Mouse (Mus musculus) C2C12 (cell line): Measurements from ENCODE around the gene Adora2b. TPM values are rescaled to one million over a fixed set of nuclear protein-coding genes. Genes with fewer than 3 reads are reported as not detected.
A peak's percentile ranks its signal among the peaks of the same experiment; 100 is the strongest.
"Not testable (repeated sequence)": the region's sequence is repeated elsewhere in the genome, so short reads cannot be mapped to it uniquely, and the experiment has no call there.

Source experiments
- H3K27me3 ChIP-seq: one replicate; pipeline ENCODE4 v1.6.1; 2011; ENCODE audit not compliant: control insufficient read depth, insufficient read depth, insufficient read length
- H3K36me3 ChIP-seq: one replicate; pipeline ENCODE4 v1.6.1; 2011; ENCODE audit not compliant: control insufficient read depth, insufficient read depth
- H3K4me3 ChIP-seq: one replicate; pipeline ENCODE4 v1.5.1; 2011; ENCODE audit warnings: mild to moderate bottlenecking, control low read depth; ENCODE audit not compliant: poor library complexity, insufficient read depth, severe bottlenecking
- H3K79me2 ChIP-seq: one replicate; pipeline ENCODE4 v1.6.1; 2011; ENCODE audit not compliant: control insufficient read depth, insufficient read depth
- H3K79me3 ChIP-seq: one replicate; pipeline ENCODE4 v1.6.1; 2011; ENCODE audit warnings: low read depth, control low read depth
- H3ac ChIP-seq: one replicate; pipeline ENCODE3; 2011; ENCODE audit warnings: low read depth; ENCODE audit not compliant: control insufficient read depth, insufficient read length
- CEBPB ChIP-seq: IDR thresholded peaks from one replicate; pipeline ENCODE4 v1.6.1; 2011; ENCODE audit warnings: low read depth, mild to moderate bottlenecking, control low read depth, moderate library complexity
- CTCF ChIP-seq: IDR thresholded peaks from one replicate; pipeline ENCODE4 v1.5.1; 2011; ENCODE audit not compliant: control insufficient read depth, insufficient read depth, insufficient read length
- FOSL1 ChIP-seq: IDR thresholded peaks from one replicate; pipeline ENCODE4 v1.8.0; 2011; ENCODE audit warnings: mild to moderate bottlenecking, low read length; ENCODE audit not compliant: poor library complexity, insufficient read depth, severe bottlenecking
- MAX ChIP-seq: IDR thresholded peaks from one replicate; pipeline ENCODE4 v1.6.1; 2011; ENCODE audit warnings: mild to moderate bottlenecking, control low read depth
- MYOD1 ChIP-seq: IDR thresholded peaks from one replicate; pipeline ENCODE4 v1.6.1; 2011; ENCODE audit warnings: low read depth; ENCODE audit not compliant: control insufficient read depth, insufficient read length
- MYOG ChIP-seq: IDR thresholded peaks from one replicate; pipeline ENCODE4 v1.6.1; 2011; ENCODE audit not compliant: control insufficient read depth, insufficient read length; ENCODE audit errors: extremely low read depth
- USF1 ChIP-seq: IDR thresholded peaks from one replicate; pipeline ENCODE4 v1.6.1; 2011; ENCODE audit warnings: low read depth, mild to moderate bottlenecking, control low read depth, moderate library complexity
- polyA plus RNA-seq: library from polyadenylated mRNA; unstranded; fragments of >200 nt; fragmentation: generic; extraction: Trizol; gene quantifications from one replicate; pipeline ENCODE4 v1.2.1, GENCODE M21; 2012; ENCODE audit warnings: missing spikeins

The Adora2b gene
- polyA plus RNA-seq, 1 experiment, result 3.7 TPM

DNA sequence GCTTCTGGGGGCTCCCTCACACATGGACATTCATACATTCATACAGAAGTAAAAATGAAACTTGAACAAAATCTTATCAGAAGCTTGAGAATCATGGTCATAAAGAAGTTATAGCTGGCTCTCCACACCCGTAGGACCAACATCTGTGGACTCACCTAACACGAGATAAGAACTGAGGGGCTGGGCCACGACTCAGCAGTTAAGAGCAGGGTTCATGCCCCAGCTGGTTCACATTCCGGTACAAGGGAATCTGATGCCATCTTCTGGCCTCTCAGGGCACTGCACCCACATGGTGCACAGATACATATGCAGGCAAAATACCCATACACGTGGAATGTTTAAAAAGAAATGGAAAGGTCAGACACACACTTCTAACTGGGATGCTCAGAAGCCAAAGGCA, 29.2 kb downstream of the Adora2b start:
- TF ChIP-seq USF1 (no peak), CTCF (peak; percentile 86), CEBPB (no peak), MYOG (no peak), FOSL1 (no peak), MAX (peak; percentile 42), MYOD1 (no peak)
- Histone ChIP-seq H3K27me3 (no peaks in the 10 kb centered on the region), H3K4me3 (no peak overlapping the region), H3K79me3 (peaks cover 7% of the 10 kb centered on the region), H3K79me2 (peaks cover 15% of the 10 kb centered on the region), H3K36me3 (peaks cover 6% of the 10 kb centered on the region), H3ac (no peak overlapping the region)

DNA sequence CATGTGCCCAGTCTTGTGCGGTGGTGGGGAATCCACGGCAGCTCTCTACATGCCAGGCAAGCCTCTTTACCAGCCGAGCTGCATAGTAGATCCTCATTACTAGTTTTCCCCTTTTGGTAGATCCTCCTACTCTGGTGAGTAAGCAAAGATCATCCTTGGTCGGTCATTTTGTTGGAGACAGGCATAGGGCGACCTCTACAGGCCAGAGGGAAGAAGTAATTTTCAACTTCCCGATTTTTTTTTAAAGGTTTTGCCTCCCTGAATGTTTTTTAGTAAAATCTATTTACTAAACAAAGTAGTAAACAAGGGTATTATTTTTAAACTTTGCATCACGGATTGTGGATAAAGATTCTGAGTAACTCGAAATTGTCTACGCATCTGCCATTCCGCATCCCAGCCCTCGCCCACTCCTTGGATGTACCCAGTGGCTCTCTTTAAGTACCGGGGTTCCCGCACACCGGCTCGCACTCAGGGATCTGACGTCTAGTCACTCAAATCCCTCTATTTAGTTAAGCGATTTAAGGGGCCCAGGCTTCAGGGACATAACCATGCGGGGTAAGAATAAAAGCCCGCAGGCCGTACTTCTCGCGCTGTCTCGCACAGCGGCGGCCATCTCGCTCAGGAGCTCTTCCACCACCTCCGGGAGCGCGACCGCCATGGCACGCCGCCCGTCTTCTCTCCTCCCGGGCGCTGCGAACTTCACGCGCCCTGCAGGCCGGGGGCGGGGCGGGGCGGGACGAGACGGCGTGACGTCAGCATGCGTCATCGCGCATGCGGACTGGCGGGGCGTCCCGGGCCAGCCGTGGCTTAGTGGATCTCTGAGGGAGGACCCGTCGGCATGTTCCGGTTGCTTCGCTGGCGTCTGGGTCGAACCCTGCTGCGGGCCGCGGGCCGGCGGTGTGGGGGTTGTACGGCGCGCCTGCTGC, 32.2 kb downstream of the Adora2b start, which contains the start of the genes Zswim7 and Ttc19:
Gene Zswim7 (minus strand): TSS at position 701 of the 926 bp plus-strand sequence.
Gene Ttc19 (plus strand): TSS at position 799 of the 926 bp plus-strand sequence.
- Histone ChIP-seq H3K79me3 (peaks cover 7% of the 10 kb centered on the region), H3K4me3 (peak within 1 kb of the TSS; percentile 68), H3K79me2 (peaks cover 21% of the 10 kb centered on the region), H3K36me3 (peaks cover 31% of the 10 kb centered on the region), H3K27me3 (no peaks in the 10 kb centered on the region), H3ac (peak within 1 kb of the TSS; percentile 88)
- no peak for TF ChIP-seq CEBPB
- TF ChIP-seq CTCF, result no peak
- TF ChIP-seq FOSL1, result no peak

DNA sequence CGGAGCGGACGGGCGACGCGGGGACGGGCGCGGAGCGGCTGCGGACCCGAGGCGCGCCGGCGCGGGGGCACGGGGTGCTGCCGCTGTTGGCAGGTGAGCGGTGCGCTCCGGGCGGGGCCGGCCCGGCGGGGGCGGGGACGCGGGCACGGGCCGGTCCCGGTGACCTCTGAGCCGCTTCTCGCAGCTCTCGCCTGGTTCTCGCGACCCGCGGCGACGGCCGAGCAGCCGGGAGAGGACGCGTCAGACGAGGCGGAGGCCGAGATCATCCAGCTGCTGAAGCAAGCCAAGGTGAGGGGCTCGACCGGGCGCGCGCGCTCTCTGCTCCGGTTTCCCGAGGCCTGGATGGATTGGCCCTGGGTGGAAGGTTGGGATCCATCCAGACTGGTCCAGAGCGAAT, 32.8 kb downstream of the Adora2b start:
- Histone ChIP-seq H3ac (peak overlapping the region; percentile 88), H3K36me3 (peaks cover 38% of the 10 kb centered on the region), H3K79me3 (peaks cover 7% of the 10 kb centered on the region), H3K27me3 (no peaks in the 10 kb centered on the region), H3K79me2 (peaks cover 21% of the 10 kb centered on the region), H3K4me3 (peak overlapping the region; percentile 68)
- TF ChIP-seq CEBPB (no peak), MAX (no peak), MYOD1 (no peak)

DNA sequence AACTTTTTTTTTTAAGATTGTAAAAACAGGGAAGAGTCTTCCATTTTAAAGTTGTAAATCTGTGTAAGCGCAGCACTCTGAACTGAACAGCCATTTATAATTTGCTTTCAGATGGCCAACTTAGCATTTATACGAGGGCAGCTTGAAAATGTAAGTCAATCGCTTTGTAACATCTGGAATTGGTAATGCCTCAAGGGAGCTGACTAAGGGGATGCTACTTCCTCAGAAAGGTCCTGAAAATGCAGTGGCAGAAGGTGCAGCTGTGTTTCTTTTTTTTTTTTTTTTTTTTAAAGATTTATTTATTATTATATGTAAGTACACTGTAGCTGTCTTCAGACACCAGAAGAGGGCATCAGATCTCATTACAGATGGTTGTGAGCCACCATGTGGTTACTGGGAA, 35.2 kb downstream of the Adora2b start:
- H3ac ChIP-seq, H3K4me3 ChIP-seq, H3K27me3 ChIP-seq, H3K79me3 ChIP-seq: not testable (repeated sequence)
- H3K79me2 ChIP-seq, result peaks cover 21% of the 10 kb centered on the region
- peaks cover 51% of the 10 kb centered on the region for H3K36me3 ChIP-seq

DNA sequence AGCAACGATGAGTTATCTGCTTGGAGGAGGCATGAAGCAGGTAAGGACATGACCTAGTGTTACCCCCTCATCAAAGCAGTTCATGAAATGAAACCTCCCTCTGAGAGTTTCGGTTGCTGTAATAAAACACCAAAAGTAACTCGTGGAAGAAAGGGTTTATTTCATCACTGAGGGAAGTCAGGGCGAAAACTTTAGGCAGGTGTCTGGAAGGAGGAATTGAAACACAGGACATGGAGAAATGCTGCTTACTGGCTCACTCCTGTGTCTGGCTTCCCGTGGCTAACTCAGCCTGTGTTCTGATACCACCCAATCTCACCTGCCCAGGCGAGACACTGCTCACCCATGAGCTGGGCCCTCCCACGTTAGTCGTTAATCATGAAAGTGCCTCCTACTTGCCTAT, 36.2 kb downstream of the Adora2b start:
- Histone ChIP-seq H3ac (no peak overlapping the region), H3K79me2 (peaks cover 21% of the 10 kb centered on the region), H3K4me3 (no peak overlapping the region), H3K27me3 (no peaks in the 10 kb centered on the region), H3K79me3 (peaks cover 7% of the 10 kb centered on the region), H3K36me3 (peaks cover 55% of the 10 kb centered on the region)
- no peak for TF ChIP-seq USF1
- no peak for TF ChIP-seq MYOD1
- no peak for TF ChIP-seq MYOG
- no peak for TF ChIP-seq CTCF
- TF ChIP-seq CEBPB, result no peak
- no peak for TF ChIP-seq MAX
- TF ChIP-seq FOSL1, result no peak

DNA sequence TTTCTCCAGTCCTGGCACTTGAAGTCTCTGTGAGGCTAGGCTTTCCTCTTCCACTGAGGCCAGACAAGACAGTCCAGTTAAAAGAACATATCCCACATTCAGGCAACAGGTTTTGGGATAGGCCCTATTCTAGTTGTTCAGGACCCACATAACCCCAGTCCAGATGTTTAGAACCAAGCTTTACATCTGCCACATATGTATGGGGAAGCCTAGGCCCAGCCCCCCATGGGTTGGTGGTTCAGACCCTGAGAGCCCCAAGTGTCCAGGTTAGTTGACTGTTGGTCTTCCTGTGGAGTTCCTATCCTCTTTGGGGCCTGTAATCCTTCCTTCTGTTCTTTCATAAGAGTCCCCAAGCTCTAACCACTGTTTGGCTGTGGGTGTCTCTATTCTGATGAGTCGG, 38.9 kb downstream of the Adora2b start:
- Histone ChIP-seq H3K4me3 (no peak overlapping the region), H3K79me3 (no peaks in the 10 kb centered on the region), H3K27me3 (no peaks in the 10 kb centered on the region), H3ac (no peak overlapping the region), H3K36me3 (peaks cover 73% of the 10 kb centered on the region), H3K79me2 (peaks cover 9% of the 10 kb centered on the region)
- TF ChIP-seq FOSL1 (no peak), MAX (no peak), MYOD1 (no peak), CTCF (no peak), CEBPB (no peak), USF1 (no peak), MYOG (no peak)
